Mouse (Mus musculus): ENCODE data around the gene Lrrc8d. TPM values are rescaled to one million over a fixed set of nuclear protein-coding genes. Genes with fewer than 3 reads are reported as not detected.

Gene Lrrc8d
- polyA plus RNA-seq, 1 experiment, result 24.8 TPM

GRCm38 (mm10) chr5:105867841-105868447 lies 168.2 kb downstream of the Lrrc8d start:
- Histone ChIP-seq H3K4me2 (ENCODE audit: low read depth) (no peak overlapping the region), H3K36me3 (ENCODE audit: control insufficient read depth, insufficient read depth) (no peaks in the 10 kb centered on the region), H3K79me2 (ENCODE audit: control insufficient read depth, insufficient read depth) (no peaks in the 10 kb centered on the region), H3K4me3 (no peak overlapping the region), H3K27me3 (ENCODE audit: control insufficient read depth, insufficient read depth, insufficient read length) (no peaks in the 10 kb centered on the region), H3ac (ENCODE audit: control insufficient read depth, insufficient read length) (no peak overlapping the region)
- no peak for TF ChIP-seq TCF3 (IDR thresholded peaks at IDR 0.05; ENCODE audit: insufficient read length, low read depth)
- TF ChIP-seq POLR2AphosphoS2 (IDR thresholded peaks at IDR 0.05; ENCODE audit: insufficient read length, low read depth), result no peak
- TF ChIP-seq MYOD1 (IDR thresholded peaks at IDR 0.05; ENCODE audit: control insufficient read depth in 1 of 3, insufficient read length in 2 of 3, low read depth in 2 of 3), result no peak
- TF ChIP-seq CEBPB (IDR thresholded peaks at IDR 0.05; ENCODE audit: insufficient read depth, poor library complexity, severe bottlenecking), result no peak
- no peak for TF ChIP-seq E2F4 (IDR thresholded peaks at IDR 0.05; ENCODE audit: insufficient read depth)
- TF ChIP-seq REST (IDR thresholded peaks at IDR 0.05; ENCODE audit: insufficient read depth, insufficient read length), result no peak
- TF ChIP-seq SRF (IDR thresholded peaks at IDR 0.05; ENCODE audit: control insufficient read depth, insufficient read length, low read depth), result no peak
- TF ChIP-seq POLR2A (IDR thresholded peaks at IDR 0.05; ENCODE audit: insufficient read length, low read depth), result no peak
- no peak for TF ChIP-seq MYOG (IDR thresholded peaks at IDR 0.05; ENCODE audit: control insufficient read depth in 1 of 3, insufficient read depth in 1 of 3, insufficient read length in 2 of 3, low read depth in 2 of 3)
- TF ChIP-seq TCF12 (IDR thresholded peaks at IDR 0.05; ENCODE audit: insufficient read depth, poor library complexity, severe bottlenecking), result no peak
- no peak for TF ChIP-seq MAX (IDR thresholded peaks at IDR 0.05; ENCODE audit: low read depth)
- TF ChIP-seq USF1 (IDR thresholded peaks at IDR 0.05; ENCODE audit: low read depth), result no peak

GRCm38 (mm10) chr5:105868593-105868992 lies 168.8 kb downstream of the Lrrc8d start:
- Histone ChIP-seq H3K36me3 (ENCODE audit: control insufficient read depth, insufficient read depth) (no peaks in the 10 kb centered on the region), H3ac (ENCODE audit: control insufficient read depth, insufficient read length) (no peak overlapping the region), H3K27me3 (ENCODE audit: control insufficient read depth, insufficient read depth, insufficient read length) (no peaks in the 10 kb centered on the region), H3K4me2 (ENCODE audit: low read depth) (no peak overlapping the region), H3K79me2 (ENCODE audit: control insufficient read depth, insufficient read depth) (no peaks in the 10 kb centered on the region), H3K4me3 (no peak overlapping the region)
- TF ChIP-seq CEBPB (IDR thresholded peaks at IDR 0.05; ENCODE audit: insufficient read depth, poor library complexity, severe bottlenecking), result no peak
- TF ChIP-seq MYOG (IDR thresholded peaks at IDR 0.05; ENCODE audit: control insufficient read depth in 1 of 3, insufficient read depth in 1 of 3, insufficient read length in 2 of 3, low read depth in 2 of 3), result no peak
- TF ChIP-seq REST (IDR thresholded peaks at IDR 0.05; ENCODE audit: insufficient read depth, insufficient read length), result no peak
- TF ChIP-seq TCF3 (IDR thresholded peaks at IDR 0.05; ENCODE audit: insufficient read length, low read depth), result no peak

GRCm38 (mm10) chr5:105869739-105870138 lies 170.0 kb downstream of the Lrrc8d start:
- Histone ChIP-seq H3K36me3 (ENCODE audit: control insufficient read depth, insufficient read depth) (no peaks in the 10 kb centered on the region), H3K79me2 (ENCODE audit: control insufficient read depth, insufficient read depth) (no peaks in the 10 kb centered on the region)
- TF ChIP-seq CEBPB (IDR thresholded peaks at IDR 0.05; ENCODE audit: insufficient read depth, poor library complexity, severe bottlenecking), result no peak
- no peak for TF ChIP-seq USF1 (IDR thresholded peaks at IDR 0.05; ENCODE audit: low read depth)

GRCm38 (mm10) chr5:105871140-105871539 lies 171.4 kb downstream of the Lrrc8d start:
- H3ac ChIP-seq (ENCODE audit: control insufficient read depth, insufficient read length), result no peak overlapping the region
- no peaks in the 10 kb centered on the region for H3K27me3 ChIP-seq (ENCODE audit: control insufficient read depth, insufficient read depth, insufficient read length)
- no peak overlapping the region for H3K4me2 ChIP-seq (ENCODE audit: low read depth)
- no peak overlapping the region for H3K4me3 ChIP-seq
- no peaks in the 10 kb centered on the region for H3K79me2 ChIP-seq (ENCODE audit: control insufficient read depth, insufficient read depth)
- TF ChIP-seq MYOD1 (IDR thresholded peaks at IDR 0.05; ENCODE audit: control insufficient read depth in 1 of 3, insufficient read length in 2 of 3, low read depth in 2 of 3), result no peak
- no peak for TF ChIP-seq TCF3 (IDR thresholded peaks at IDR 0.05; ENCODE audit: insufficient read length, low read depth)
- TF ChIP-seq POLR2A (IDR thresholded peaks at IDR 0.05; ENCODE audit: insufficient read length, low read depth), result no peak
- TF ChIP-seq CEBPB (IDR thresholded peaks at IDR 0.05; ENCODE audit: insufficient read depth, poor library complexity, severe bottlenecking), result no peak
- no peak for TF ChIP-seq REST (IDR thresholded peaks at IDR 0.05; ENCODE audit: insufficient read depth, insufficient read length)
- TF ChIP-seq TCF12 (IDR thresholded peaks at IDR 0.05; ENCODE audit: insufficient read depth, poor library complexity, severe bottlenecking), result no peak
- no peak for TF ChIP-seq POLR2AphosphoS2 (IDR thresholded peaks at IDR 0.05; ENCODE audit: insufficient read length, low read depth)
- no peak for TF ChIP-seq E2F4 (IDR thresholded peaks at IDR 0.05; ENCODE audit: insufficient read depth)
- TF ChIP-seq MAX (IDR thresholded peaks at IDR 0.05; ENCODE audit: low read depth), result no peak
- no peak for TF ChIP-seq SRF (IDR thresholded peaks at IDR 0.05; ENCODE audit: control insufficient read depth, insufficient read length, low read depth)
- no peak for TF ChIP-seq MYOG (IDR thresholded peaks at IDR 0.05; ENCODE audit: control insufficient read depth in 1 of 3, insufficient read depth in 1 of 3, insufficient read length in 2 of 3, low read depth in 2 of 3)
- TF ChIP-seq USF1 (IDR thresholded peaks at IDR 0.05; ENCODE audit: low read depth), result no peak
- no peaks in the 10 kb centered on the region for H3K36me3 ChIP-seq (ENCODE audit: control insufficient read depth, insufficient read depth)

More at GRCm38 (mm10) chr5:105869739-105870138, 170.0 kb downstream of the Lrrc8d start:
- Histone ChIP-seq H3K27me3 (ENCODE audit: control insufficient read depth, insufficient read depth, insufficient read length) (no peaks in the 10 kb centered on the region), H3K4me3 (no peak overlapping the region), H3ac (ENCODE audit: control insufficient read depth, insufficient read length) (no peak overlapping the region), H3K4me2 (ENCODE audit: low read depth) (no peak overlapping the region)

GRCm38 (mm10) chr5:105872176-105872575 lies 172.4 kb downstream of the Lrrc8d start:
- Histone ChIP-seq H3K27me3 (ENCODE audit: control insufficient read depth, insufficient read depth, insufficient read length) (no peaks in the 10 kb centered on the region), H3K4me2 (ENCODE audit: low read depth) (no peak overlapping the region), H3K79me2 (ENCODE audit: control insufficient read depth, insufficient read depth) (peaks cover 5% of the 10 kb centered on the region), H3K36me3 (ENCODE audit: control insufficient read depth, insufficient read depth) (no peaks in the 10 kb centered on the region), H3ac (ENCODE audit: control insufficient read depth, insufficient read length) (no peak overlapping the region), H3K4me3 (no peak overlapping the region)
- TF ChIP-seq TCF3 (IDR thresholded peaks at IDR 0.05; ENCODE audit: insufficient read length, low read depth), result no peak
- TF ChIP-seq SRF (IDR thresholded peaks at IDR 0.05; ENCODE audit: control insufficient read depth, insufficient read length, low read depth), result no peak
- no peak for TF ChIP-seq USF1 (IDR thresholded peaks at IDR 0.05; ENCODE audit: low read depth)
- TF ChIP-seq MYOG (IDR thresholded peaks at IDR 0.05; ENCODE audit: control insufficient read depth in 1 of 3, insufficient read depth in 1 of 3, insufficient read length in 2 of 3, low read depth in 2 of 3), result no peak
- TF ChIP-seq REST (IDR thresholded peaks at IDR 0.05; ENCODE audit: insufficient read depth, insufficient read length), result no peak
- no peak for TF ChIP-seq CEBPB (IDR thresholded peaks at IDR 0.05; ENCODE audit: insufficient read depth, poor library complexity, severe bottlenecking)
- no peak for TF ChIP-seq E2F4 (IDR thresholded peaks at IDR 0.05; ENCODE audit: insufficient read depth)
- TF ChIP-seq MAX (IDR thresholded peaks at IDR 0.05; ENCODE audit: low read depth), result no peak
- no peak for TF ChIP-seq MYOD1 (IDR thresholded peaks at IDR 0.05; ENCODE audit: control insufficient read depth in 1 of 3, insufficient read length in 2 of 3, low read depth in 2 of 3)
- no peak for TF ChIP-seq TCF12 (IDR thresholded peaks at IDR 0.05; ENCODE audit: insufficient read depth, poor library complexity, severe bottlenecking)
- TF ChIP-seq POLR2A (IDR thresholded peaks at IDR 0.05; ENCODE audit: insufficient read length, low read depth), result no peak
- no peak for TF ChIP-seq POLR2AphosphoS2 (IDR thresholded peaks at IDR 0.05; ENCODE audit: insufficient read length, low read depth)

Measured in myocyte (in vitro differentiated cells).